Mouse (Mus musculus): ENCODE data around the gene Fam92a. TPM values are rescaled to one million over a fixed set of nuclear protein-coding genes. Genes with fewer than 3 reads are reported as not detected.
"Not testable (repeated sequence)": the region's sequence is repeated elsewhere in the genome, so short reads cannot be mapped to it uniquely, and the experiment has no call there.

The Fam92a gene
- 13.9 and 17.6 TPM in 2 replicates for total RNA-seq (2015)
- total RNA-seq (2017) = 9.5 and 10.8 TPM in 2 replicates

GRCm38 (mm10) chr4:12171318-12172091, at the start of gene Fam92a:
Gene Fam92a, minus strand, starts transcription at chr4:12172015.
- peak; percentile 77 for ATAC-seq (ENCODE audit: poor library complexity, severe bottlenecking)

GRCm38 (mm10) chr4:12178992-12179391, 7.2 kb upstream of the Fam92a start:
- no peak for ATAC-seq (ENCODE audit: poor library complexity, severe bottlenecking)

GRCm38 (mm10) chr4:12170986-12171317, 863 bp downstream of the Fam92a start:
- no peak for ATAC-seq (ENCODE audit: poor library complexity, severe bottlenecking)

GRCm38 (mm10) chr4:12147660-12148059, 24.2 kb downstream of the Fam92a start:
- ATAC-seq (ENCODE audit: poor library complexity, severe bottlenecking) = no peak

GRCm38 (mm10) chr4:12141516-12141915, 30.3 kb downstream of the Fam92a start:
- ATAC-seq (ENCODE audit: poor library complexity, severe bottlenecking) = not testable (repeated sequence)

- peak; percentile 76 for ATAC-seq (ENCODE audit: poor library complexity, severe bottlenecking)
Measured at GRCm38 (mm10) chr4:12140592-12141062, 31.2 kb downstream of the Fam92a start.

- ATAC-seq (ENCODE audit: poor library complexity, severe bottlenecking) = peak; percentile 91
Measured at GRCm38 (mm10) chr4:12140141-12140567, 31.7 kb downstream of the Fam92a start, which contains the start of gene Rbm12b1. Gene Rbm12b1, plus strand, starts transcription at chr4:12140264.

Other genes starting within 250 kb of the Fam92a start
- not detected in 2 replicates for gene Gm10604, start 190.8 kb downstream of the Fam92a start, total RNA-seq (2015)
- gene Gm10604, start 190.8 kb downstream of the Fam92a start, total RNA-seq (2017) = not detected in 2 replicates
- gene Rbm12b2, start 82.6 kb downstream of the Fam92a start, total RNA-seq (2015) = 11.3 and 15.5 TPM in 2 replicates
- 22.7 and 23.3 TPM in 2 replicates for gene Rbm12b2, start 82.6 kb downstream of the Fam92a start, total RNA-seq (2017)
- 6.1 and 7.9 TPM in 2 replicates for gene Rbm12b1, start 31.8 kb downstream of the Fam92a start, total RNA-seq (2015)
- 11.2 and 11.5 TPM in 2 replicates for gene Rbm12b1, start 31.8 kb downstream of the Fam92a start, total RNA-seq (2017)